Mouse (Mus musculus) cortical plate, adult 2 months (tissue): ENCODE data around the gene Tomm22. TPM values are rescaled to one million over a fixed set of nuclear protein-coding genes. Genes with fewer than 3 reads are reported as not detected.

Source experiments
- H3K27ac ChIP-seq: fragments of 200-500 bp; 2 replicates; pipeline ENCODE4 v1.5.1; 2012; ENCODE audit warnings: low read length, control low read depth, inconsistent platforms; ENCODE audit not compliant: insufficient read depth
- H3K4me1 ChIP-seq: fragments of 200-500 bp; 2 replicates; pipeline ENCODE4 v1.6.1; 2011; ENCODE audit warnings: low read length; ENCODE audit not compliant: control insufficient read depth, insufficient read depth
- H3K4me3 ChIP-seq: fragments of 200-500 bp; 2 replicates; pipeline ENCODE4 v1.5.1; 2011; ENCODE audit warnings: mild to moderate bottlenecking, low read length, control low read depth; ENCODE audit not compliant: insufficient read depth
- CTCF ChIP-seq: fragments of 200-500 bp; IDR thresholded peaks from 2 replicates; pipeline ENCODE4 v1.5.1; 2011; ENCODE audit warnings: mild to moderate bottlenecking, control low read depth, low read length; ENCODE audit not compliant: insufficient read depth; ENCODE audit errors: extremely low read depth
- POLR2A ChIP-seq: fragments of 200-500 bp; IDR thresholded peaks from 2 replicates; pipeline ENCODE4 v1.6.1; 2011; ENCODE audit warnings: mild to moderate bottlenecking, low read length, control low read depth; ENCODE audit not compliant: insufficient read depth; ENCODE audit errors: extremely low read depth
- polyA plus RNA-seq: library from polyadenylated mRNA; depleted of rRNA; stranded (reverse); fragments of >200 nt; gene quantifications from 2 replicates; pipeline ENCODE4 v1.2.3, GENCODE M21; 2012

Gene Tomm22
- polyA plus RNA-seq, 1 experiment: 88.3 TPM

- TF ChIP-seq CTCF (no peak), POLR2A (no peak)
- H3K27ac ChIP-seq: no peak overlapping the region
- peak overlapping the region; percentile 72 for H3K4me3 ChIP-seq
- H3K4me1 ChIP-seq: peaks cover 6% of the 10 kb centered on the region; the same call in 1 of the 2 replicates
Measured at GRCm38 (mm10) chr15:79683707-79684465, 13.2 kb downstream of the Tomm22 start.

- Histone ChIP-seq H3K4me3 (peak overlapping the region; percentile 72), H3K4me1 (peaks cover 6% of the 10 kb centered on the region; the same call in 1 of the 2 replicates), H3K27ac (no peak overlapping the region)
- TF ChIP-seq CTCF (no peak), POLR2A (no peak)
Measured at GRCm38 (mm10) chr15:79684616-79685015, 14.0 kb downstream of the Tomm22 start.

GRCm38 (mm10) chr15:79685141-79685641, 14.5 kb downstream of the Tomm22 start:
- Histone ChIP-seq H3K4me1 (peaks cover 6% of the 10 kb centered on the region; the same call in 1 of the 2 replicates), H3K4me3 (peak overlapping the region; percentile 72), H3K27ac (no peak overlapping the region)
- TF ChIP-seq CTCF (no peak), POLR2A (no peak)

GRCm38 (mm10) chr15:79686046-79686869, 15.6 kb downstream of the Tomm22 start:
- no peak overlapping the region for H3K27ac ChIP-seq
- peak overlapping the region; percentile 72 for H3K4me3 ChIP-seq
- TF ChIP-seq POLR2A (no peak), CTCF (no peak)
- H3K4me1 ChIP-seq: peaks cover 6% of the 10 kb centered on the region; the same call in 1 of the 2 replicates

GRCm38 (mm10) chr15:79687175-79687574, 16.5 kb downstream of the Tomm22 start:
- Histone ChIP-seq H3K4me1 (peaks cover 8% of the 10 kb centered on the region; the same call in 1 of the 2 replicates), H3K4me3 (peak overlapping the region; percentile 72), H3K27ac (peak overlapping the region; percentile 98)
- no peak for TF ChIP-seq CTCF
- TF ChIP-seq POLR2A: no peak

- Histone ChIP-seq H3K4me3 (peak within 1 kb of the TSS; percentile 72), H3K4me1 (peaks cover 8% of the 10 kb centered on the region; the same call in 1 of the 2 replicates)
- TF ChIP-seq POLR2A (peak; percentile 78), CTCF (no peak)
Measured at GRCm38 (mm10) chr15:79687646-79688267, 17.1 kb downstream of the Tomm22 start, which contains the start of gene Josd1. Gene Josd1 (minus strand): TSS chr15:79687919.

GRCm38 (mm10) chr15:79688268-79688956, 17.8 kb downstream of the Tomm22 start:
- peak overlapping the region; percentile 98 for H3K27ac ChIP-seq
- no peak for TF ChIP-seq POLR2A
- TF ChIP-seq CTCF: no peak
- peaks cover 4% of the 10 kb centered on the region; the same call in 1 of the 2 replicates for H3K4me1 ChIP-seq
- H3K4me3 ChIP-seq: peak overlapping the region; percentile 72

More at GRCm38 (mm10) chr15:79687646-79688267, 17.1 kb downstream of the Tomm22 start, which contains the start of gene Josd1:
- H3K27ac ChIP-seq: peak within 1 kb of the TSS; percentile 98

- Histone ChIP-seq H3K4me3 (peak overlapping the region; percentile 7; the same call in 1 of the 2 replicates), H3K27ac (no peak overlapping the region), H3K4me1 (peaks cover 6% of the 10 kb centered on the region; the same call in 1 of the 2 replicates)
- TF ChIP-seq CTCF (no peak), POLR2A (no peak)
Measured at GRCm38 (mm10) chr15:79689662-79690425, 19.2 kb downstream of the Tomm22 start.
